ENCODE assay signal across 8 mouse cellular contexts in genomic region chr2:152106225-152106595, GRCm38 (mm10). TPM values are rescaled to one million over a fixed set of nuclear protein-coding genes. Genes with fewer than 3 reads are reported as not detected.
DNase-seq lines count a peak whose midpoint lies in the region; ATAC-seq and TF ChIP-seq lines count a peak whose summit lies in the region.

No protein-coding gene starts in this region.

- no peak for ATAC-seq in lung, postnatal 0 days
- no peak for ATAC-seq in limb, embryonic 11.5 days (ENCODE audit: insufficient number of reproducible peaks, low FRiP score, low TSS enrichment, low read depth)
- no peak for ATAC-seq in stomach, embryonic 14.5 days (ENCODE audit: insufficient number of reproducible peaks, insufficient read depth, low FRiP score, low read depth)

- H3K36me3 ChIP-seq in lung, postnatal 0 days (ENCODE audit: insufficient read depth, low read length), result no peaks in the 10 kb centered on the region
- no peaks in the 10 kb centered on the region for H3K36me3 ChIP-seq in limb, embryonic 11.5 days (ENCODE audit: control insufficient read depth, insufficient read depth, low read length)
- no peaks in the 10 kb centered on the region for H3K36me3 ChIP-seq in stomach, embryonic 14.5 days (ENCODE audit: control insufficient read depth, insufficient read depth, low read length)

- TF ChIP-seq CTCF in lung, postnatal 0 days (IDR thresholded peaks at IDR 0.05), result no peak

- no peak overlapping the region for H3K9ac ChIP-seq in lung, postnatal 0 days (replicated peaks; ENCODE audit: low read depth)
- no peak overlapping the region for H3K9ac ChIP-seq in limb, embryonic 11.5 days (ENCODE audit: low read length)
- peak overlapping the region; percentile 55; the same call in 1 of the 2 replicates for H3K9ac ChIP-seq in stomach, embryonic 14.5 days (replicated peaks; ENCODE audit: low read depth, low read length)

- H3K9me3 ChIP-seq in lung, postnatal 0 days (ENCODE audit: low read length), result no peaks in the 10 kb centered on the region
- no peaks in the 10 kb centered on the region for H3K9me3 ChIP-seq in limb, embryonic 11.5 days (ENCODE audit: control insufficient read depth, low read length)
- H3K9me3 ChIP-seq in stomach, embryonic 14.5 days (ENCODE audit: control insufficient read depth, low read depth, low read length), result no peaks in the 10 kb centered on the region

- no peaks in the 10 kb centered on the region for H3K27me3 ChIP-seq in lung, postnatal 0 days (replicated peaks; ENCODE audit: insufficient read depth, low read length)
- no peaks in the 10 kb centered on the region for H3K27me3 ChIP-seq in limb, embryonic 11.5 days (ENCODE audit: control insufficient read depth, insufficient read depth, low read length)
- no peaks in the 10 kb centered on the region for H3K27me3 ChIP-seq in stomach, embryonic 14.5 days (ENCODE audit: control insufficient read depth, insufficient read depth, low read length)

- H3K4me2 ChIP-seq in lung, postnatal 0 days (replicated peaks; ENCODE audit: low read depth, low read length), result peak overlapping the region; percentile 86
- H3K4me2 ChIP-seq in limb, embryonic 11.5 days (ENCODE audit: low read depth, severe bottlenecking), result peak overlapping the region; percentile 88; the same call in 1 of the 2 replicates
- peak overlapping the region; percentile 85 for H3K4me2 ChIP-seq in stomach, embryonic 14.5 days (replicated peaks; ENCODE audit: low read depth, low read length)

- no peak for TF ChIP-seq EP300 in lung, postnatal 0 days (IDR thresholded peaks at IDR 0.05)

- WGBS in lung, postnatal 0 days, result 75% methylated on average over 3 of the region's 3 CpGs
- 89% methylated on average over 3 of the region's 3 CpGs for WGBS in limb, embryonic 11.5 days
- WGBS in stomach, embryonic 14.5 days, result 85% methylated on average over 3 of the region's 3 CpGs

- peak; percentile 50 for DNase-seq in adrenal gland, postnatal 14 days
- DNase-seq in adrenal gland, adult 18-20 months (ENCODE audit: low spot score in 2 of 2), result no peak
- DNase-seq in lung, postnatal 0 days (ENCODE audit: low spot score), result no peak
- no peak for DNase-seq in lung, postnatal 25 days (ENCODE audit: low spot score)
- DNase-seq in limb, embryonic 11.5 days (ENCODE audit: low spot score), result no peak
- no peak for DNase-seq in ovary, postnatal 14 days (ENCODE audit: low spot score)
- no peak for DNase-seq in left cerebral cortex, adult 8-10 months (ENCODE audit: low spot score in 2 of 2)

- no peak overlapping the region for H3K27ac ChIP-seq in lung, postnatal 0 days (ENCODE audit: low read length)
- no peak overlapping the region for H3K27ac ChIP-seq in limb, embryonic 11.5 days (replicated peaks; ENCODE audit: low read depth, low read length)
- no peak overlapping the region for H3K27ac ChIP-seq in stomach, embryonic 14.5 days (ENCODE audit: low read length)

- H3K4me1 ChIP-seq in lung, postnatal 0 days (ENCODE audit: insufficient read depth, low read depth, low read length), result 0 out of 2 replicates have a peak, but pooled peaks cover 6% of the 10 kb centered on the region
- peaks cover 5% of the 10 kb centered on the region; the same call in 1 of the 2 replicates for H3K4me1 ChIP-seq in limb, embryonic 11.5 days (ENCODE audit: control insufficient read depth, insufficient read depth, low read length)
- no peaks in the 10 kb centered on the region for H3K4me1 ChIP-seq in stomach, embryonic 14.5 days (ENCODE audit: control insufficient read depth, insufficient read depth, low read length)

- H3K4me3 ChIP-seq in lung, postnatal 0 days (ENCODE audit: low read depth, low read length), result peak overlapping the region; percentile 58
- peak overlapping the region; percentile 57 for H3K4me3 ChIP-seq in limb, embryonic 11.5 days (ENCODE audit: low read depth, low read length)
- peak overlapping the region; percentile 64 for H3K4me3 ChIP-seq in stomach, embryonic 14.5 days (ENCODE audit: low read depth, low read length)

RNA-seq across cellular contexts. Expression of gene Srxn1, which starts 0.9 kb away (rescaled TPM):
- total RNA-seq in adrenal gland, postnatal 14 days (2021), result 267 and 289 TPM in 2 replicates
- total RNA-seq in adrenal gland, adult 18-20 months (2021), result 100 to 1,000 TPM; 547 to 673 TPM
- polyA plus RNA-seq in lung, postnatal 0 days (2015; fragmentation: Nextera tagmentation; extraction: Ambion mirVana), result 8.9 and 9.4 TPM in 2 replicates
- polyA plus RNA-seq in limb, embryonic 11.5 days (2014; fragmentation: Nextera tagmentation; extraction: Ambion mirVana), result 8.2 and 8.9 TPM in 2 replicates
- polyA plus RNA-seq in stomach, embryonic 14.5 days (2014; fragmentation: Nextera tagmentation; extraction: Ambion mirVana), result 7.6 and 11.4 TPM in 2 replicates
- total RNA-seq in left cerebral cortex, adult 8-10 months (2022), result 100 to 1,000 TPM in 1 of 4 experiments, 10 to 100 TPM in 3; 84.6 to 103 (median 91.5) TPM

RNA-seq across cellular contexts. Expression of gene Scrt2, which starts 24.9 kb away (rescaled TPM):
- 0.30 and 0.33 TPM in 2 replicates for total RNA-seq in adrenal gland, postnatal 14 days (2021)
- under 1 TPM; 0.36 to 0.58 TPM for total RNA-seq in adrenal gland, adult 18-20 months (2021)
- not detected in 2 replicates for polyA plus RNA-seq in lung, postnatal 0 days (2015; fragmentation: Nextera tagmentation; extraction: Ambion mirVana)
- polyA plus RNA-seq in limb, embryonic 11.5 days (2014; fragmentation: Nextera tagmentation; extraction: Ambion mirVana), result 0.07 TPM in 1 of 2 replicates, not detected in the other
- polyA plus RNA-seq in stomach, embryonic 14.5 days (2014; fragmentation: Nextera tagmentation; extraction: Ambion mirVana), result 0.10 and 0.12 TPM in 2 replicates
- total RNA-seq in left cerebral cortex, adult 8-10 months (2022), result 10 to 100 TPM; 17.9 to 22.5 (median 20.4) TPM

RNA-seq across cellular contexts. Expression of gene Tcf15, which starts 37.2 kb away (rescaled TPM):
- 20.2 and 22.0 TPM in 2 replicates for total RNA-seq in adrenal gland, postnatal 14 days (2021)
- total RNA-seq in adrenal gland, adult 18-20 months (2021), result 1 to 10 TPM; 1.9 to 4.3 TPM
- polyA plus RNA-seq in lung, postnatal 0 days (2015; fragmentation: Nextera tagmentation; extraction: Ambion mirVana), result 2.0 and 3.6 TPM in 2 replicates
- polyA plus RNA-seq in limb, embryonic 11.5 days (2014; fragmentation: Nextera tagmentation; extraction: Ambion mirVana), result 20.2 and 25.2 TPM in 2 replicates
- 12.9 and 14.1 TPM in 2 replicates for polyA plus RNA-seq in stomach, embryonic 14.5 days (2014; fragmentation: Nextera tagmentation; extraction: Ambion mirVana)
- total RNA-seq in left cerebral cortex, adult 8-10 months (2022), result 1 to 10 TPM in 2 of 4 experiments, under 1 TPM in 2; 0.91 to 1.5 (median 1.0) TPM

Comparison
In these comparisons a context has a peak if more than half of its experiments do, and no peak if none do; other contexts are left out.
1. RNA of gene Scrt2, which starts 24.9 kb away (total RNA-seq): 17.9 to 22.5 TPM in left cerebral cortex, adult 8-10 months; 0.36 to 0.58 TPM in adrenal gland, adult 18-20 months and 0.30 to 0.33 TPM in adrenal gland, postnatal 14 days; every median in the first group is over 10 times any median in the second.
2. Peak in every context shown above with its lines, with median percentiles within 50 percentile points of each other: H3K4me2 ChIP-seq and H3K4me3 ChIP-seq.